Mouse (Mus musculus): Measurements from ENCODE around the gene Sun1.

GRCm38 (mm10) chr5:139214298-139214697, 13.9 kb downstream of the Sun1 start:
- TF ChIP-seq CTCF (IDR thresholded peaks at IDR 0.05; ENCODE audit: extremely low read depth, insufficient read depth, insufficient read length, insufficient replicate concordance) (no peak), POLR2A (IDR thresholded peaks at IDR 0.05; ENCODE audit: low read depth, low read length) (no peak)
